Mouse (Mus musculus) small intestine, adult 2 months (tissue): ENCODE measurements around the gene Abca2.

Source experiments
- CTCF ChIP-seq: fragments of 200-500 bp; IDR thresholded peaks from 2 replicates; pipeline ENCODE4 v1.5.1; 2012; ENCODE audit warnings: low read depth, mild to moderate bottlenecking, control low read depth, inconsistent platforms, low read length, moderate library complexity, mixed read lengths; ENCODE audit not compliant: insufficient replicate concordance, insufficient read length; ENCODE audit errors: extremely low read depth
- POLR2A ChIP-seq: fragments of 200-500 bp; IDR thresholded peaks from 2 replicates; pipeline ENCODE4 v1.6.1; 2012; ENCODE audit warnings: low read depth, mild to moderate bottlenecking, control low read depth, inconsistent platforms, low read length, moderate library complexity

- TF ChIP-seq CTCF = no peak
- no peak for TF ChIP-seq POLR2A
Measured at GRCm38 (mm10) chr2:25457022-25457896, 28.8 kb downstream of the Abca2 start.
